Mouse (Mus musculus): Measurements from ENCODE around the gene 5730522E02Rik. TPM values are rescaled to one million over a fixed set of nuclear protein-coding genes. Genes with fewer than 3 reads are reported as not detected.

Gene 5730522E02Rik
- total RNA-seq, 2 experiments from 2014 or later = 13.9 to 14.0 TPM

GRCm38 (mm10) chr11:25901666-25902065 is 308.9 kb downstream of the 5730522E02Rik start:
- Histone ChIP-seq H3K4me3 (no peak overlapping the region), H3K27ac (no peak overlapping the region)
- DNase-seq (ENCODE audit: low spot score in 2 of 2) = no peak
- TF ChIP-seq CTCF (conservative IDR thresholded peaks at IDR 0.05) = no peak

- Histone ChIP-seq H3K4me3 (no peak overlapping the region), H3K27ac (no peak overlapping the region)
- TF ChIP-seq CTCF (conservative IDR thresholded peaks at IDR 0.05) = no peak
- no peak for DNase-seq (ENCODE audit: low spot score in 2 of 2)
Measured at GRCm38 (mm10) chr11:25893906-25894305, 316.7 kb downstream of the 5730522E02Rik start.

GRCm38 (mm10) chr11:25872983-25873382 is 337.6 kb downstream of the 5730522E02Rik start:
- no peak for DNase-seq (ENCODE audit: low spot score in 2 of 2)
- Histone ChIP-seq H3K4me3 (no peak overlapping the region), H3K27ac (no peak overlapping the region)
- TF ChIP-seq CTCF (conservative IDR thresholded peaks at IDR 0.05) = no peak

- Histone ChIP-seq H3K4me3 (no peak overlapping the region), H3K27ac (peak overlapping the region; percentile 16)
- no peak for TF ChIP-seq CTCF (conservative IDR thresholded peaks at IDR 0.05)
- DNase-seq (ENCODE audit: low spot score in 2 of 2) = no peak
Measured at GRCm38 (mm10) chr11:25872317-25872716, 338.2 kb downstream of the 5730522E02Rik start.

DNA sequence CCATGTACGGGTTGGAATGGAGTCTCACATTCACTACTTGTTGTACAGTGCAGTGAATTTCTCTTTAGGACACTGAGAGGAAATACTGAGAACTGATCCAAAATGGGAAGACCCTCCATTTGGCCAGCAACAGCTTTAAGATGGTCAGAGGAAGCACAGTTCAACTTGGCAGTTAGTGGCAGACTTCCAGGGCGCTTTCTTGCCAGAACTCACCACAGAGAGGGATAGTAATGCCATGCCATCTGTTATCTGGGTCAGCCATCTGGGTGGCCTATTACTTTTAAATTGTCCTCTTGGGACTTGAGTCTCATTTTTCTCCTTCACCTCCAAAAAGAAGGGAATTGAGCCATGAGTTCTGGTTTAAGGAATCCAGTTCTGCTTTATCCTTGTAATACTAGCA is 344.3 kb downstream of the 5730522E02Rik start:
- 0 out of 2 replicates have a peak overlapping the region, but pooled peaks have one; percentile 24 for H3K27ac ChIP-seq
- TF ChIP-seq CTCF (conservative IDR thresholded peaks at IDR 0.05) = no peak
- no peak for DNase-seq (ENCODE audit: low spot score in 2 of 2)
- H3K4me3 ChIP-seq = no peak overlapping the region

- peak; percentile 88 for TF ChIP-seq CTCF (conservative IDR thresholded peaks at IDR 0.05)
- Histone ChIP-seq H3K27ac (peak overlapping the region; percentile 68), H3K4me3 (peak overlapping the region; percentile 10; the same call in 1 of the 2 replicates)
- DNase-seq (ENCODE audit: low spot score in 2 of 2) = peak; percentile 54 to 83
Measured at GRCm38 (mm10) chr11:25862686-25863085, 347.9 kb downstream of the 5730522E02Rik start.

- DNase-seq (ENCODE audit: low spot score in 2 of 2) = no peak
- H3K4me3 ChIP-seq = no peak overlapping the region
- peak overlapping the region; percentile 96 for H3K27ac ChIP-seq
- no peak for TF ChIP-seq CTCF (conservative IDR thresholded peaks at IDR 0.05)
Measured at GRCm38 (mm10) chr11:25856629-25857568, 353.7 kb downstream of the 5730522E02Rik start.

- Histone ChIP-seq H3K4me3 (no peak overlapping the region), H3K27ac (peak overlapping the region; percentile 96)
- no peak for DNase-seq (ENCODE audit: low spot score in 2 of 2)
- no peak for TF ChIP-seq CTCF (conservative IDR thresholded peaks at IDR 0.05)
Measured at GRCm38 (mm10) chr11:25855794-25856193, 354.8 kb downstream of the 5730522E02Rik start.

DNA sequence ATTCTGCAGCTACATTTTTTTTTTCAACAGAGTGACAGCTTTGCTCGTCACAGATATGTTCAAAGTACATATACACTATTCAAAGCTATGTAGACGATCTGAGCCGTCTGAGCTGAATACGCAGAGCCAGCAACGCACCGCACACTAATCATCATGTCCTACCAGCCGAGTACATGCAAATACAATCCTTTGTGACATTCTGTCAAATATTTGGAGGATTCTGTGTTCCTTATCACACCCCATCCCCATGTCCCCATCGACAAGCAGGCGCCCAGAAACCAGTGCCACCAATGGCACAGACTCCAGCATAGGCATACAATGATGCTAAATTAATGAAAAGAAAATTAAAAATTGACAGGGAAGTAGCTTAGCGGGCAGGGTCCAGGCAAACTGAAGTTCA is 356.3 kb downstream of the 5730522E02Rik start:
- TF ChIP-seq CTCF (conservative IDR thresholded peaks at IDR 0.05) = no peak
- Histone ChIP-seq H3K4me3 (no peak overlapping the region), H3K27ac (peak overlapping the region; percentile 96)
- no peak for DNase-seq (ENCODE audit: low spot score in 2 of 2)

DNA sequence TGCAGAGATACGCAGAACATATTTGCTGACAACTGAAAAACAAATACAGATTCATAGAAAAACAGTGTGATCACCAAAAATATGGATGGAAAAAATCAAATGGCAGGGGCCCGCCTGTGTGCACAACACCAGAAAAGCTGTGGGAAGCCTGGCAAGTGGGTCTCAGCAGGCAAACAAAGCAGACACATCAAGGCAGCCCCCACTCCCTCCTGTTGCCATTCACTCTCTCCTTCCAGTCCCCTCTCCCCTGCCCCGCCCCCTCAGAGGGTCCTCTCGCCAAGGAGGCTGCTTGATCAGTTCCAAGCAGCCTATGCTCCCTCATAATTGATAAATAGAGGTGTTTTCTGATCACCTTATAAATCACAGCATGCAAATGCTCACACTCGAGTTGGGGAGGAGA is 357.5 kb downstream of the 5730522E02Rik start:
- H3K27ac ChIP-seq = peak overlapping the region; percentile 96
- DNase-seq (ENCODE audit: low spot score in 2 of 2) = peak in 1 of 2 experiments; percentile 57

DNA sequence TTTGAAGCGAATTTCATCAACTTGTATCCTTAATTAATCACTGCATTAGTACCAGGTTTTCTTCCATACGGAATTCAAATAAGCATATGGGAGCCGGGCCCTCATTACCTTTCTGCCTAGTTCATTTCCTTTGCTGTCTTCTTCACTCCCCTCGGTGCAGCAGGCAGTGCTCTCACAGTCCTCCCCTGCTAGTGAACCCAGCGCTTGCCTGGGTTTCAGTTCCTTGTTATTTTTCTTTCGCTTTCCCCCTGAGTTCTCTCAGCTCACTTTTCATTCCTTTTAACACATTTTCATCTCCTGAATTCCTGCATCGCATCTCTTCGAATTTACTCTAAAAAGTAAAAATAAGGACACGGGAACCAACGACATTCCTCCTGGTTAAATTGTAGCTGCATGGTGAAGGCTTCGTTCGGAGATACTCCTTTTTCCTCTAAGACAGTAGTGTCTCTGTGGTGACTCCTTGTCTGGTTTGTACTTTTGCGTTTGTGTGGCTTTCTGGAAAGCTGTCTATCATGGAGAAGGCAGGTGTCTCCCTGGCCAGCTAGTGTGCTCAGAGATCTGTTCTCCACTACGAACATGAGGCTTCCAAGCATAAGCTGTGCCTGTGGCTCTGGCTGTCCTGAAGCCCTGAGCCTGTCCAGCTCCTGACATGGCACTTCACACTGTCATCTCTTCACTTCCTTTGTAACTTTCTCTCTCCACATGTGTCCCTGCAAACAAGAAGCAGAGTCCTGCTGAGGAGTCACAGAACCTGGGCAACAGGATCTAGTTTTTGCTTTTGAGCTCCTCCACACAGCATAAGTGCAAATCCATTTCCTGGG is 361.5 kb downstream of the 5730522E02Rik start:
- H3K4me3 ChIP-seq = no peak overlapping the region
- H3K27ac ChIP-seq = peak overlapping the region; percentile 63
- TF ChIP-seq CTCF (conservative IDR thresholded peaks at IDR 0.05) = no peak
- no peak for DNase-seq (ENCODE audit: low spot score in 2 of 2)

More for the DNA sequence above, 357.5 kb downstream of the 5730522E02Rik start:
- TF ChIP-seq CTCF (conservative IDR thresholded peaks at IDR 0.05) = no peak
- no peak overlapping the region for H3K4me3 ChIP-seq

DNA sequence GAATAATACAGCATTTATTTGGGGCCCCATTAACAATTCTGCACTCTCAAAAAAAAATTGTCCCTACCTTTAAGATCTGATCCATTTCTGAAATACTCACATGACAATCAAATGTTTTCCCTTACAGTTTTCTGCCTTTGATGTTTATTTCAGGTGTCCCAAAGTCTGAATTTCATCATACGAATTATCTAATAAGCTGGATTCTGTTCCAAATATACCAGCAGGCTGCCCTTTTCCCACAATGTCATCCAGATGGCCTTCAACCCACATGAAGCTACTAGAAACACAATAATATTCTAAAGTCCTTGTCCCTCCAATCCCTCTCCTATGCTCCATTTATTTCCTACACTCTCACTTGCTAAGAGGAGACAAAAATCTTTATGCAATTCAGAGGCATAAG is 372.1 kb downstream of the 5730522E02Rik start:
- no peak for TF ChIP-seq CTCF (conservative IDR thresholded peaks at IDR 0.05)
- no peak overlapping the region for H3K4me3 ChIP-seq
- peak overlapping the region; percentile 58 for H3K27ac ChIP-seq
- DNase-seq (ENCODE audit: low spot score in 2 of 2) = no peak

GRCm38 (mm10) chr11:25819789-25820188 is 390.8 kb downstream of the 5730522E02Rik start:
- no peak for DNase-seq (ENCODE audit: low spot score in 2 of 2)
- TF ChIP-seq CTCF (conservative IDR thresholded peaks at IDR 0.05) = no peak
- no peak overlapping the region for H3K4me3 ChIP-seq
- H3K27ac ChIP-seq = no peak overlapping the region
